Mouse (Mus musculus) embryonic fibroblast, embryonic 13.5 days (primary cell): ENCODE results near the gene Arl5c.

Experiments used
- CTCF ChIP-seq: IDR thresholded peaks from 2 replicates; pipeline ENCODE4 v1.5.1; 2011; ENCODE audit warnings: mild to moderate bottlenecking, control low read depth, low read length, moderate library complexity, borderline replicate concordance; ENCODE audit not compliant: insufficient read depth
- POLR2A ChIP-seq: IDR thresholded peaks from 2 replicates; pipeline ENCODE4 v1.6.1; 2011; ENCODE audit warnings: low read depth, mild to moderate bottlenecking, control low read depth, low read length, moderate library complexity

GRCm38 (mm10) chr11:98026248-98026569, 30.2 kb upstream of the Arl5c start:
- TF ChIP-seq POLR2A (no peak; the same call in 1 of the 2 replicates), CTCF (no peak)
